Mouse (Mus musculus) ES-Bruce4 (cell line): ENCODE measurements around the gene Ninj1. TPM values are rescaled to one million over a fixed set of nuclear protein-coding genes. Genes with fewer than 3 reads are reported as not detected.

ENCODE experiments used
- H3K27ac ChIP-seq: 2 replicates; pipeline ENCODE4 v1.5.1; 2012; ENCODE audit warnings: low read length, inconsistent platforms; ENCODE audit not compliant: insufficient read depth
- H3K27me3 ChIP-seq: 2 replicates; pipeline ENCODE4 v1.6.1; 2012; ENCODE audit warnings: mild to moderate bottlenecking, low read length, inconsistent platforms; ENCODE audit not compliant: control insufficient read depth, poor library complexity, insufficient read depth, severe bottlenecking
- H3K36me3 ChIP-seq: 2 replicates; pipeline ENCODE4 v1.6.1; 2012; ENCODE audit warnings: inconsistent platforms, mild to moderate bottlenecking, low read length, moderate library complexity; ENCODE audit not compliant: control insufficient read depth, poor library complexity, insufficient read depth, severe bottlenecking
- H3K4me1 ChIP-seq: one replicate; pipeline ENCODE4 v1.8.1; 2011; ENCODE audit warnings: low read length; ENCODE audit not compliant: control insufficient read depth, insufficient read depth
- H3K4me3 ChIP-seq: 2 replicates; pipeline ENCODE4 v1.5.1; 2011; ENCODE audit warnings: low read depth, mild to moderate bottlenecking, low read length
- H3K9ac ChIP-seq: 2 replicates; pipeline ENCODE4 v1.6.1; 2012; ENCODE audit warnings: low read depth, mild to moderate bottlenecking, inconsistent platforms; ENCODE audit not compliant: poor library complexity, severe bottlenecking
- H3K9me3 ChIP-seq: replicated peaks from 2 replicates; pipeline ENCODE4 v1.6.1; 2012; ENCODE audit warnings: mild to moderate bottlenecking, low read length, inconsistent platforms; ENCODE audit not compliant: control insufficient read depth, poor library complexity, insufficient read depth, severe bottlenecking
- CTCF ChIP-seq: IDR thresholded peaks from one replicate; pipeline ENCODE4 v1.8.1; 2011; ENCODE audit warnings: low read depth, low read length
- EP300 ChIP-seq: IDR thresholded peaks from 2 replicates; pipeline ENCODE4 v1.6.1; 2011; ENCODE audit warnings: low read depth, low read length; ENCODE audit not compliant: insufficient read depth
- POLR2A ChIP-seq: IDR thresholded peaks from one replicate; pipeline ENCODE4 v1.8.1; 2011; ENCODE audit warnings: low read length; ENCODE audit not compliant: insufficient read depth
- polyA plus RNA-seq: library from polyadenylated mRNA; stranded (reverse); fragments of >200 nt; gene quantifications from 2 replicates; pipeline ENCODE4 v1.2.4, GENCODE M21; 2011; ENCODE audit warnings: low read depth; ENCODE audit not compliant: missing spikeins, insufficient read depth, insufficient read length

Gene Ninj1
- polyA plus RNA-seq, 1 experiment = 30.0 TPM

DNA sequence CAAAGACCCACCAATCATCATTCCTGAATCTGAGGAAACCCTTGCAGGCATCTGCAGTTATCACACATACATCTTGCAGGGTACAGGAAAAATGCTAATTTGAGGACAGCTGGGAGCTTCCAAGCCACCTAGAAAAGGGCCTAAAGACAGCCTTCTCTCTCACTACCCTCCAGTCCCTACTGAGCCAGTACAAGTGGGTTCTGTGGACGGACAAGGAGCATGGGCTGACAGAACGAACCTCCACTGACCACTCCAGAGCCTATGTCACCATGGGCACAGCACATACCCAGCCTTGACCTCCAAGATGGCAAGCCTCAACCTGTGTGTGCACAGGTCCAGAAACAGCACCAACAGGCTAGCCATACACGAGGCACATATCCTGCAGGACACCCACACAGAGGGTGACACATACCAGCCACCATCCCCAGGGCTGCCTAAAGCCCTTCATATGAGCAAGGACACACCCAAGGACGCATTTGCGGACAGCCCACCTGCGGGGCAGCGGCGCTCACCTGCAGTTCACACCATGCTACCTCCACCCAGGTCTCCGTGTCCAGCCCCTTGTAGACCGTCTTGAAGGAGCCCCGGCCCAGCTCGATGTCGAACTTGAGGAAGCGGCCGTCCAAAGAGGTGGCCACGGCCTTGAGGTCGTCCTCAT is 41.1 kb upstream of the Ninj1 start:
- Histone ChIP-seq H3K9ac (peak overlapping the region; percentile 68; the same call in 1 of the 2 replicates), H3K27me3 (peaks cover 9% of the 10 kb centered on the region)

DNA sequence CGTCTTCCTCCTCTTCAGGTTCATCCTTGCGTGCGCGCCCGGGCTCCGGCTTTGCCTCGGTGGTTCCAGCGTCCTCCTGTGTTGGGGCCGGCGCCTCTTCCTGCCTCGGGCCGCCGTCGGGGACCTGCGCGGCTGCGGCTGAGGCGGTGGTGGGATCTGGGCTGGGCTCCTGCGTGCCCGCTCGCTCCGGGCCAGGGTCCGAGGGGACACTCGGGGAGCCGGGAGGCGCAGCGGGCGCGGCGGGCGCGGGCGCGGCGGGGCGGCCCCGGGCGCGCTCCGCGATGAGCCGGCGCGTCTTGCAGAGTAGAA is 40.6 kb upstream of the Ninj1 start:
- Histone ChIP-seq H3K27me3 (peaks cover 9% of the 10 kb centered on the region), H3K4me3 (peak overlapping the region; percentile 84), H3K4me1 (no peaks in the 10 kb centered on the region), H3K36me3 (no peaks in the 10 kb centered on the region), H3K9me3 (no peaks in the 10 kb centered on the region), H3K27ac (no peak overlapping the region), H3K9ac (peak overlapping the region; percentile 68)
- TF ChIP-seq CTCF (no peak), POLR2A (no peak), EP300 (no peak)

More for the DNA sequence above, 41.1 kb upstream of the Ninj1 start:
- TF ChIP-seq POLR2A (no peak), EP300 (no peak), CTCF (no peak)
- no peaks in the 10 kb centered on the region for H3K36me3 ChIP-seq
- H3K9me3 ChIP-seq = no peaks in the 10 kb centered on the region
- H3K4me3 ChIP-seq = peak overlapping the region; percentile 23
- no peaks in the 10 kb centered on the region for H3K4me1 ChIP-seq
- no peak overlapping the region for H3K27ac ChIP-seq

DNA sequence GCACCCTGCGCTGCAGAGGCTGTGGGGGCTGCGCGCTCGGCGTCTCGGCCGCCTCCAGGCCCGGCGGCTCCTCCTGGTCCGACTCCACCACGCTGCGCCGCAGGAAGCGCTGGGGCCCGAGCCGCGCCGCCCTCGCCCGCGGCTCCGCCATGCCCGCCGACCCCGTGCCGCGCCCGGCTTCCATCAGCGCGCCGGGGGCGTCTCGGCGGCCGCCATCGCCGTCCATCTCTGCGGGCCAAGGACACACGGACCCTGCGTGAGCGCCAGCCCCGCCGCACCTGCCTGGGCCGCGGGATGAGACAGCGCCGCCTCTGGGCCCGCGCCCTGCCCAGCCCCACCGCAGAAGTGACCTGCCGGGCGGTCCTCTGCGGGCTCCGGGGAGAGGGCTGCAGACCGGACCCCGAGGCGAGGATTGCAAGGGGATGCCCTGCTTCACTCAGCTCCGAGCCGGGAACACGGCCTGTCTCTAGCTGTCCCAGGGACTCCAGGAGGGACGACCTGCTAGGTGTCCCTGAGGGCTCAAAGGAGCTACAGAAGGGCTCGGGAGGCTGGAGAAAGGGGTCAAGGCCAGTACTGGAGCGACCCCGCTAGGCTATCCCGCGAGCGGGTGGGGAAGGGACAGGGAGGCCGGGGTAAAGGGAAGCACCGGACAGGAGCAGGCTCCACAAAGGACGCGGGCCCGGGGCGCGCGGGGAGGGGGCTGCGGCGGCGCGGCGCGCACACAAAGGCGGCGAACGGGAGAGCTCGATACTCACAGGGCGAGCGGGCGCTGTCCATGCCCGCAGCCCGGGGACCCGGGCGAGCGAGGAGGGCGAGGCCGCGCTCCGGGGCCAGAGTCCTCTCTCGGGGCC is 40.1 kb upstream of the Ninj1 start:
- H3K9ac ChIP-seq = peak overlapping the region; percentile 68
- peaks cover 9% of the 10 kb centered on the region for H3K27me3 ChIP-seq
- H3K4me3 ChIP-seq = peak overlapping the region; percentile 84
- no peaks in the 10 kb centered on the region for H3K36me3 ChIP-seq
- H3K27ac ChIP-seq = no peak overlapping the region
- no peak for TF ChIP-seq POLR2A
- TF ChIP-seq EP300 = no peak
- no peak for TF ChIP-seq CTCF
- H3K9me3 ChIP-seq = no peaks in the 10 kb centered on the region
- H3K4me1 ChIP-seq = no peaks in the 10 kb centered on the region

DNA sequence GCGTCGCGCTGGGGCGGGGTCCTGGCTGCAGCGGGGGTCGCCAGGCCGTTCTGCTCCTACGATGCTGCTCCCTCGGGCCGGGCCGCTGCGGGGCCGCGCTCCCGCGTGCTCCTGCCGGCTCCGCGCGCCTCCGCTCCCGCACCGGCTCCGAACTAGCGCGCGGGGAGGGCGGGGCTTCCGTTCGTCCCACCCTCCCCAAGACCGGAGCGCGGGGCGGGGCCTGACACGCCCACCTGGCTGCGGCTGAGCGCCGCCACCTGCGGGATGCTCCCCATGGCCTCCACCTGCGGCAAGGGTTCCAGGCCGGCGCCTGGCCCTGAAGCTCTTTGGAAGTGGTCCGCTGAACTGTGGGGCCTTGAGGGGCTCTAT is 39.4 kb upstream of the Ninj1 start, which contains the start of gene Wnk2:
TSS of gene Wnk2 (minus strand) at position 157 of the 369 bp plus-strand sequence.
- Histone ChIP-seq H3K4me1 (no peaks in the 10 kb centered on the region), H3K36me3 (no peaks in the 10 kb centered on the region), H3K4me3 (peak within 1 kb of the TSS; percentile 84), H3K9ac (peak within 1 kb of the TSS; percentile 68), H3K9me3 (no peaks in the 10 kb centered on the region), H3K27me3 (peaks cover 9% of the 10 kb centered on the region), H3K27ac (no peak within 1 kb of the TSS)
- no peak for TF ChIP-seq CTCF
- no peak for TF ChIP-seq EP300
- no peak for TF ChIP-seq POLR2A

DNA sequence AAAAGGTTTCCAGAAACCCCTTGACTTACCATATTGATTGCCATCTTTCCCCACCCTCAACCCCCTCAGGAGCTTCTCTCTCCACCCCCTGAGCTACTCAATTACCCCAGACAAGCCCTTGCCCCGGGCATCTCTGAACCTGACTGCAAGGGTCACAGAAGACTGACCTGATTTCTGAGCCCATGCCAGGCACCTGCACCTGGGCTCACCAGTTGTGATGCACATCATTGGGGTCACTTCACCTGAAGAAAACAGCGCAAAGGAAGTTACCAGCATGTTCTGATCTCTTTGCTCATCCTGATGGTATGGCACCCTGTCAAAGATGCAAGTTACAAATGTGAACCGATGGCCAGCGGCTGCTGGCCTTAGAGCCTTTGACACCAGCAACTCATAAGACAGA is 38.6 kb upstream of the Ninj1 start:
- Histone ChIP-seq H3K9ac (no peak overlapping the region), H3K4me3 (no peak overlapping the region), H3K27ac (no peak overlapping the region), H3K27me3 (peaks cover 9% of the 10 kb centered on the region), H3K36me3 (no peaks in the 10 kb centered on the region), H3K4me1 (no peaks in the 10 kb centered on the region), H3K9me3 (no peaks in the 10 kb centered on the region)
- TF ChIP-seq EP300 (no peak), POLR2A (no peak), CTCF (no peak)

DNA sequence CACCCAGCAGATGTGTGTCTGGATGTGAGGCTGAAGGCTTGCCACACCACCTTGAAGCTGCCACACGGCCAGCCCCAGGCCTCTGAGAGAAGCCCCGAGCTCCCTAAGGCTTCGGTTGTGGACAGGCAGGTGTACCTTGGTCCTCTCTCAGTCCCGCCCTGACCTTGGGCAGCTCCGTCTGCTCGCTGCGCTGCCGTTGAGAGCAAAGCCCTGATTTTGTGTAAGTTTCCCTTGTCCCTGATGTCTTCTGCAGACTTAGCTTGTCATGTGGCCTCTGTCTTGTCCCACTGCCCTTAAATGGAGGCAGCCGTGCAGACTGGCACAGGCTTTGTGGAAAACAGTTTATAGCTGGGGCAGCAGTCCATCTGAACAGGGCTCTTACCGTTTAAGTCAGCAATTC is 33.3 kb upstream of the Ninj1 start:
- Histone ChIP-seq H3K9me3 (no peaks in the 10 kb centered on the region; the same call in 1 of the 2 replicates), H3K36me3 (no peaks in the 10 kb centered on the region), H3K27me3 (no peaks in the 10 kb centered on the region), H3K4me1 (peaks cover 5% of the 10 kb centered on the region), H3K9ac (no peak overlapping the region), H3K4me3 (no peak overlapping the region), H3K27ac (no peak overlapping the region)
- no peak for TF ChIP-seq CTCF
- no peak for TF ChIP-seq POLR2A
- TF ChIP-seq EP300 = no peak
